Mouse (Mus musculus) spleen, embryonic (tissue): ENCODE results near the gene Vash2.
"Not testable (repeated sequence)": the region's sequence is repeated elsewhere in the genome, so short reads cannot be mapped to it uniquely, and the experiment has no call there.

Source experiments
- CTCF ChIA-PET: fragments of 350-600 bp; sonication (Branson Sonifier 250); formaldehyde crosslinking; loops from one replicate; lab custom pipeline; 2022; lab: Charles Lee

The Vash2 gene

GRCm38 (mm10) chr1:190927311-190927710 lies 51.8 kb downstream of the Vash2 start:
- CTCF ChIA-PET, result no interaction called here

- CTCF ChIA-PET, result not testable (repeated sequence)
Measured at GRCm38 (mm10) chr1:190924812-190925211, 54.3 kb downstream of the Vash2 start, which contains the start of gene Angel2. Gene Angel2, plus strand, starts transcription at chr1:190925112.

DNA sequence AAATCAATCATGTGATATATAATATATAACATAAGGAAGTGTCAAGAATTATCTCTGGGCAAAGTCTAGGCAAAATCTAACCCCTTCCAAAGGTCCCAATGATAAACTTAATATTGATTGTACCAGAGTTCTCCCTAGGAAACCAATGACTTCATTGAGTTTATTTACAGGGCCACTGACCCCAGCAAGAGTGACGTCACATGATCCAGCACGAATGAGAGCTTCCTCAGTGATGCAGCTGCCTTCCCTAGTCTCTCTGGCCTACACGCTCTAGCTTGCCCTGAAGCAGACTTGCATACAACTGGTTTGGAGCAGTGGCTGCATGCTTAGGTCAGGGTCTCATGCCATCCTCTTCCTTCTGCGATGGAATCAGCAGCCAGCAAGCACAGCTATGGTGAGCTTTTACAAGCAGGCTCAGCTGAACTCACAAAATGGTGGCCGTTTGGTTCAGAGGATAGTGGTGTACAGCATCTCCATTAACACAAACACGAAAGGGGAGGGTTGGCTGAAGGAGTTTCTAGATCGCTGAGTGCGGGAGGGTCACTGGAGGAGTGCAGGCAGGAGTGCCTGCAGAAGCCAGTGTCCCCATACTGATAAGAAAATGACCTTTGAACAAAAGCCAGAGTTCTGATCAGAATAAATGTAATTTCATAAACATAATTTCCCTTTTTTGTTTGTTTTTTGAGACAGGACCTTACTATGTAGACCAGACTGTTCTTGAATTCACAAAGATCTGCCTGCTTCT lies 59.2 kb downstream of the Vash2 start:
- CTCF ChIA-PET, result no interaction called here

GRCm38 (mm10) chr1:190918938-190919337 lies 60.2 kb downstream of the Vash2 start:
- CTCF ChIA-PET, result no interaction called here

DNA sequence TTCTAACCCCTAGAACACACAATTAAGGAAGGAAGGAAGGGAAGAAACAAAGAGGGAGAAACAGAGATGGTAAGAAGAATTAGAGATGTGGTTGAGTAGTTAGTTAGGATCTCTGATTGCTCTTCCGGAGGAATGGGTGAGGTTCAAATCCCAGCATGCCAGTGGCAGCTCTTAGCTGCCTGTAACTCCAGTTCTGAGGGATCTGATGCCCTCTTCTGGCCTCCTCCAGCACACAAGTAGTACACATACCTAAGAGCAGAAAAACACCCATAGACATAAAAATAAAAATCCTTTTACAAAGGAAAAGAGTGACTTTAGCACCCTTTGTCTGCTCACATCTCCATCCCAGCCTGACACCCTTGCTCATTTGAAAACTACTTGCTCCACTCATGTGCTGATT lies 66.5 kb downstream of the Vash2 start:
- CTCF ChIA-PET, result no interaction called here

DNA sequence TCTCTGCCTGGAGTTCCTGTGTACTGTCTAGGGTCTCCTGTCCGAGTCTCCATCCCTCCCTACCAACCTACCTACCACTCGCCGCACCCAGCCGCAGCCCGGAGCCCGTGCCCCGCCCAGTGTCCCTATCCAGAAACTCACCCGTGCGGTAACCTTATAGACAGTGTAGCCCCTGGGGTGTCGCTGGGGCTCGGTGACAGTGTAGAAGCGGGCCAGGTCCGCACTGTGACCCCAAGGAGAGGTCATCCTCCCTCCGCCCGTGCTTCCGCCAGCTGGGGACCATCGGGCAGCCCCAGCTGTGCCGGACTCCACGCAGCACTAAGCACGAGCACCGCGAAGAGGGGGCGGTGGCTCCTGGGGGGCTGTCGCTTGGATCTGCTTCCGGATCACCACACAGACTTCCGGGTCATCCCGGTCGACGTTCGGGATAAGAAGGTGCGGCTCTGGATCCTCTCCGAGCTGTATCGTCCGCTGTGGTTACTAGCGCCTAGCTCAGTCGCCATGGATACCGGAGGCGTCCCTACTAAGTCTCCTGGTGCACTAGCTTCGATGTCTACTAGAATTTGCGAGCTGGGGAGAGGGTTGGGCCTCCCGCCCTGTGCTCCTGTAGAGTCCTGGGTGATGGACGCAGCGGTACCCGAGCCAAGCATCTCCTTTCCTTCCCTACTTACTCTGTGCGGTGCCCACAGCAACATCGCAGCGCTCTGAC lies 67.5 kb downstream of the Vash2 start, which contains the start of gene Rps6kc1:
Rps6kc1 (minus strand) TSS at position 356 of the 709 bp plus-strand sequence.
- CTCF ChIA-PET, result no interaction called here

DNA sequence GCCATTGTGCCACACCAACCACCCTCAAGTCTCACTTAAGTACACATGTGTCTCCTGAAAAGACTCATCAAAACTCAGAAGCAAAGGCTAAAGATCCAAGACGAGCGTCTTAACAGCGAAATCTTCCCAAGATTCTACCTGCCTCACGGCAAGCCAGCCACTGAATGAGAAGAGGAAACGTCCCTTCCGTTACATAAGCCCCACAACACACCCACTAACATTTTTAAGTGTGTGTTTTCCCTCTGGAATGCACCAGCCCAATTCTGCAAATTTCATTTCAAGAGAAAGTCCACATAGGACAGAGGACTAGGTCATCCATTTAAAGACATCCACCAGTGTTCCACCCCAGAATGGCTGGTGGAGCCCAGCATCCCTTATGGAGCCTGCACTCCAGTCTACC lies 68.3 kb downstream of the Vash2 start:
- CTCF ChIA-PET, result no interaction called here

GRCm38 (mm10) chr1:190904714-190905113 lies 74.4 kb downstream of the Vash2 start:
- CTCF ChIA-PET, result no interaction called here

DNA sequence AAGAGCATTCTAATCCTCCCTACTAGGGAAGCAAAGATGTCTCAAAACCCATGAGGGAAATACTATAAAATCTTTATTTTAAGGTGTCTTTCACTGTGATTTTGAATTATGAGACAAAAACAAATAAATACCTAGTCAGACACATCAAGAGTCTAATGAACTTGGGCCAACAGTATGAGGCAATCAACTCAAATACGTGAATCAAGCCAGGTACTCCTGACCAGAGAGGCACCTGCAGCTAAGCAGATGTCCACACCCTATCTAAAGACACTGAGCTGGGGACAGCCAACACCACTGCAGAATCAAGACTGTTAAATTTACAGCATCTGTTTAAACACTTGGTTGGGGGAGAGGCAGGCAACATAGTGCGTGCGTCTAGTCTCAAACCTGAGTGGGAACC lies 75.0 kb downstream of the Vash2 start:
- CTCF ChIA-PET, result no interaction called here

- CTCF ChIA-PET, result no interaction called here
Measured at GRCm38 (mm10) chr1:190901082-190901481, 78.0 kb downstream of the Vash2 start.

- CTCF ChIA-PET, result no interaction called here
Measured at GRCm38 (mm10) chr1:190898899-190899575, 80.1 kb downstream of the Vash2 start.

- CTCF ChIA-PET, result no interaction called here
Measured at GRCm38 (mm10) chr1:190898186-190898585, 80.9 kb downstream of the Vash2 start.
